Mouse (Mus musculus): ENCODE measurements around the gene Fat2. TPM values are rescaled to one million over a fixed set of nuclear protein-coding genes. Genes with fewer than 3 reads are reported as not detected.

Gene Fat2
- polyA plus RNA-seq, 1 experiment from 2014 or later, result 0.03 TPM

GRCm38 (mm10) chr11:55221306-55221705, 115.1 kb downstream of the Fat2 start:
- Histone ChIP-seq H3K27ac (replicated peaks) (no peak overlapping the region), H3K36me3 (peaks cover 38% of the 10 kb centered on the region)
- WGBS, result 92% methylated on average over 7 of the region's 7 CpGs

GRCm38 (mm10) chr11:55218473-55218872, 117.9 kb downstream of the Fat2 start:
- ATAC-seq (ENCODE audit: low FRiP score, low read depth), result no peak
- peaks cover 14% of the 10 kb centered on the region for H3K36me3 ChIP-seq
- H3K4me1 ChIP-seq, result no peaks in the 10 kb centered on the region
- no peak overlapping the region for H3K27ac ChIP-seq (replicated peaks)
- H3K4me3 ChIP-seq, result no peak overlapping the region
- H3K27me3 ChIP-seq, result no peaks in the 10 kb centered on the region
- H3K9ac ChIP-seq (replicated peaks), result no peak overlapping the region
- 90% methylated on average over 3 of the region's 3 CpGs for WGBS
- H3K4me2 ChIP-seq (replicated peaks), result no peak overlapping the region
- no peaks in the 10 kb centered on the region for H3K9me3 ChIP-seq

More at GRCm38 (mm10) chr11:55221306-55221705, 115.1 kb downstream of the Fat2 start:
- Histone ChIP-seq H3K4me3 (no peak overlapping the region), H3K27me3 (no peaks in the 10 kb centered on the region), H3K4me2 (replicated peaks) (no peak overlapping the region), H3K4me1 (no peaks in the 10 kb centered on the region), H3K9ac (replicated peaks) (no peak overlapping the region), H3K9me3 (no peaks in the 10 kb centered on the region)
- ATAC-seq (ENCODE audit: low FRiP score, low read depth), result no peak

GRCm38 (mm10) chr11:55217880-55218279, 118.5 kb downstream of the Fat2 start:
- ATAC-seq (ENCODE audit: low FRiP score, low read depth), result no peak
- WGBS, result 93% methylated on average over 7 of the region's 7 CpGs
- H3K36me3 ChIP-seq, result peaks cover 13% of the 10 kb centered on the region

GRCm38 (mm10) chr11:55217418-55217817, 118.9 kb downstream of the Fat2 start:
- H3K9ac ChIP-seq (replicated peaks), result no peak overlapping the region
- H3K27ac ChIP-seq (replicated peaks), result no peak overlapping the region
- H3K36me3 ChIP-seq, result peaks cover 13% of the 10 kb centered on the region
- H3K27me3 ChIP-seq, result no peaks in the 10 kb centered on the region
- no peaks in the 10 kb centered on the region for H3K9me3 ChIP-seq
- ATAC-seq (ENCODE audit: low FRiP score, low read depth), result no peak
- no peaks in the 10 kb centered on the region for H3K4me1 ChIP-seq
- no peak overlapping the region for H3K4me2 ChIP-seq (replicated peaks)
- 85% methylated on average over 4 of the region's 4 CpGs for WGBS
- H3K4me3 ChIP-seq, result no peak overlapping the region

More at GRCm38 (mm10) chr11:55217880-55218279, 118.5 kb downstream of the Fat2 start:
- H3K4me3 ChIP-seq, result no peak overlapping the region
- no peaks in the 10 kb centered on the region for H3K9me3 ChIP-seq
- no peaks in the 10 kb centered on the region for H3K27me3 ChIP-seq
- H3K27ac ChIP-seq (replicated peaks), result no peak overlapping the region
- H3K4me1 ChIP-seq, result no peaks in the 10 kb centered on the region
- no peak overlapping the region for H3K4me2 ChIP-seq (replicated peaks)
- no peak overlapping the region for H3K9ac ChIP-seq (replicated peaks)

- H3K4me2 ChIP-seq (replicated peaks), result no peak overlapping the region
- no peak overlapping the region for H3K9ac ChIP-seq (replicated peaks)
- no peaks in the 10 kb centered on the region for H3K27me3 ChIP-seq
- peaks cover 13% of the 10 kb centered on the region for H3K36me3 ChIP-seq
- H3K9me3 ChIP-seq, result no peaks in the 10 kb centered on the region
- 90% methylated on average over 13 of the region's 13 CpGs for WGBS
- no peak overlapping the region for H3K27ac ChIP-seq (replicated peaks)
- ATAC-seq (ENCODE audit: low FRiP score, low read depth), result no peak
- no peak overlapping the region for H3K4me3 ChIP-seq
- no peaks in the 10 kb centered on the region for H3K4me1 ChIP-seq
These were observed 119.5 kb downstream of the Fat2 start for GRCm38 (mm10) chr11:55216830-55217229.

- H3K27ac ChIP-seq (replicated peaks), result no peak overlapping the region
- peaks cover 13% of the 10 kb centered on the region for H3K36me3 ChIP-seq
- H3K9me3 ChIP-seq, result no peaks in the 10 kb centered on the region
- 84% methylated on average over 3 of the region's 4 CpGs for whole genome bisulfite sequencing
- no peak overlapping the region for H3K9ac ChIP-seq (replicated peaks)
- no peak overlapping the region for H3K4me3 ChIP-seq
- H3K27me3 ChIP-seq, result no peaks in the 10 kb centered on the region
- no peaks in the 10 kb centered on the region for H3K4me1 ChIP-seq
- H3K4me2 ChIP-seq (replicated peaks), result no peak overlapping the region
- no peak for ATAC-seq (ENCODE audit: low FRiP score, low read depth)
These were observed 120.3 kb downstream of the Fat2 start for GRCm38 (mm10) chr11:55216061-55216460.

GRCm38 (mm10) chr11:55214978-55215377, 121.4 kb downstream of the Fat2 start:
- Histone ChIP-seq H3K27me3 (no peaks in the 10 kb centered on the region), H3K27ac (replicated peaks) (no peak overlapping the region), H3K4me3 (no peak overlapping the region), H3K9me3 (no peaks in the 10 kb centered on the region), H3K4me1 (no peaks in the 10 kb centered on the region), H3K9ac (replicated peaks) (no peak overlapping the region), H3K36me3 (peaks cover 5% of the 10 kb centered on the region), H3K4me2 (replicated peaks) (no peak overlapping the region)
- 79% methylated on average over 3 of the region's 3 CpGs for WGBS
- no peak for ATAC-seq (ENCODE audit: low FRiP score, low read depth)

GRCm38 (mm10) chr11:55214161-55214560, 122.2 kb downstream of the Fat2 start:
- H3K9me3 ChIP-seq, result no peaks in the 10 kb centered on the region
- no peak overlapping the region for H3K9ac ChIP-seq (replicated peaks)
- no peak overlapping the region for H3K4me2 ChIP-seq (replicated peaks)
- 85% methylated on average over 5 of the region's 5 CpGs for WGBS
- H3K4me1 ChIP-seq, result no peaks in the 10 kb centered on the region
- peaks cover 2% of the 10 kb centered on the region for H3K36me3 ChIP-seq
- no peak for ATAC-seq (ENCODE audit: low FRiP score, low read depth)
- no peak overlapping the region for H3K4me3 ChIP-seq
- no peak overlapping the region for H3K27ac ChIP-seq (replicated peaks)
- H3K27me3 ChIP-seq, result no peaks in the 10 kb centered on the region

- H3K9me3 ChIP-seq, result no peaks in the 10 kb centered on the region
- no peaks in the 10 kb centered on the region for H3K4me1 ChIP-seq
- 98% methylated on average over 4 of the region's 4 CpGs for WGBS
- H3K4me3 ChIP-seq, result no peak overlapping the region
- H3K27me3 ChIP-seq, result no peaks in the 10 kb centered on the region
- no peak overlapping the region for H3K4me2 ChIP-seq (replicated peaks)
- no peaks in the 10 kb centered on the region; the same call in none of the 2 replicates for H3K36me3 ChIP-seq
- H3K27ac ChIP-seq (replicated peaks), result no peak overlapping the region
- ATAC-seq (ENCODE audit: low FRiP score, low read depth), result no peak
- no peak overlapping the region for H3K9ac ChIP-seq (replicated peaks)
These were observed 122.8 kb downstream of the Fat2 start for GRCm38 (mm10) chr11:55213518-55213917.

GRCm38 (mm10) chr11:55209626-55210353, 126.6 kb downstream of the Fat2 start:
- Histone ChIP-seq H3K27me3 (no peaks in the 10 kb centered on the region; the same call in 1 of the 2 replicates), H3K36me3 (no peaks in the 10 kb centered on the region; the same call in none of the 2 replicates), H3K9me3 (no peaks in the 10 kb centered on the region), H3K4me1 (peaks cover 4% of the 10 kb centered on the region), H3K27ac (replicated peaks) (no peak overlapping the region), H3K4me2 (replicated peaks) (no peak overlapping the region), H3K4me3 (no peak overlapping the region), H3K9ac (replicated peaks) (no peak overlapping the region)
- ATAC-seq (ENCODE audit: low FRiP score, low read depth), result no peak
- WGBS, result 80% methylated on average over 6 of the region's 6 CpGs

GRCm38 (mm10) chr11:55209032-55209431, 127.3 kb downstream of the Fat2 start:
- Histone ChIP-seq H3K4me3 (no peak overlapping the region), H3K4me1 (peaks cover 6% of the 10 kb centered on the region), H3K9me3 (no peaks in the 10 kb centered on the region), H3K27ac (replicated peaks) (no peak overlapping the region), H3K36me3 (no peaks in the 10 kb centered on the region; the same call in none of the 2 replicates), H3K9ac (replicated peaks) (no peak overlapping the region), H3K4me2 (replicated peaks) (no peak overlapping the region), H3K27me3 (no peaks in the 10 kb centered on the region; the same call in 1 of the 2 replicates)
- no peak for ATAC-seq (ENCODE audit: low FRiP score, low read depth)
- 86% methylated on average over 2 of the region's 2 CpGs for WGBS

- WGBS, result 72% methylated on average over 6 of the region's 6 CpGs
- Histone ChIP-seq H3K4me3 (no peak overlapping the region), H3K27me3 (no peaks in the 10 kb centered on the region; the same call in 1 of the 2 replicates), H3K4me2 (replicated peaks) (no peak overlapping the region), H3K9ac (replicated peaks) (no peak overlapping the region), H3K4me1 (peaks cover 6% of the 10 kb centered on the region), H3K27ac (replicated peaks) (no peak overlapping the region), H3K36me3 (no peaks in the 10 kb centered on the region; the same call in 1 of the 2 replicates), H3K9me3 (no peaks in the 10 kb centered on the region)
- ATAC-seq (ENCODE audit: low FRiP score, low read depth), result no peak
These were observed 128.2 kb downstream of the Fat2 start for GRCm38 (mm10) chr11:55208001-55208690.
